Mouse (Mus musculus): ENCODE measurements around the gene 9530077C05Rik.

- no peak for TF ChIP-seq CTCF (IDR thresholded peaks at IDR 0.05; ENCODE audit: extremely low read depth, insufficient read length, insufficient replicate concordance, low read depth, low read length)
- TF ChIP-seq POLR2A (IDR thresholded peaks at IDR 0.05; ENCODE audit: low read depth, low read length), result no peak
Measured at GRCm38 (mm10) chr9:22486211-22486610, 74.9 kb downstream of the 9530077C05Rik start.
